Mouse (Mus musculus) intestine, embryonic 15.5 days (tissue): ENCODE data around the gene Gng12. TPM values are rescaled to one million over a fixed set of nuclear protein-coding genes. Genes with fewer than 3 reads are reported as not detected.

Source experiments
- ATAC-seq: fragments of 200-750 bp; cut with Nextera tagmentation; 2 replicates; pipeline ENCODE4 v1.8.0; 2017; ENCODE audit warnings: moderate TSS enrichment, moderate library complexity
- H3K27ac ChIP-seq: fragments of 300-500 bp; sonication (generic); 2 replicates; pipeline ENCODE4 v1.5.1; 2015; ENCODE audit warnings: mild to moderate bottlenecking, inconsistent platforms
- H3K27me3 ChIP-seq: fragments of 300-500 bp; sonication (generic); replicated peaks from 2 replicates; pipeline ENCODE4 v1.6.1; 2015; ENCODE audit warnings: inconsistent platforms
- H3K36me3 ChIP-seq: fragments of 300-500 bp; sonication (generic); 2 replicates; pipeline ENCODE4 v1.6.1; 2015; ENCODE audit warnings: inconsistent platforms
- H3K4me1 ChIP-seq: fragments of 300-500 bp; sonication (generic); replicated peaks from 2 replicates; pipeline ENCODE4 v1.6.1; 2015; ENCODE audit warnings: inconsistent platforms
- H3K4me2 ChIP-seq: fragments of 300-500 bp; sonication (generic); replicated peaks from 2 replicates; pipeline ENCODE4 v1.6.1; 2015; ENCODE audit warnings: mild to moderate bottlenecking, inconsistent platforms
- H3K4me3 ChIP-seq: fragments of 300-500 bp; sonication (generic); replicated peaks from 2 replicates; pipeline ENCODE4 v1.5.1; 2015; ENCODE audit warnings: inconsistent platforms
- H3K9ac ChIP-seq: fragments of 300-500 bp; sonication (generic); 2 replicates; pipeline ENCODE4 v1.6.1; 2015; ENCODE audit warnings: inconsistent platforms
- H3K9me3 ChIP-seq: fragments of 300-500 bp; sonication (generic); 2 replicates; pipeline ENCODE4 v1.6.1; 2016; ENCODE audit warnings: inconsistent platforms
- WGBS: fragments of 180-500 bp; shearing (Covaris S2); methylation state at CpG from one replicate; pipeline ENCODE4 v1.1.7; 2015; 5-methylcytosine and 5-hydroxymethylcytosine counted together
- polyA plus RNA-seq: library from polyadenylated mRNA; unstranded; fragments of >200 nt; fragmentation: Nextera tagmentation; extraction: Ambion mirVana; gene quantifications from 2 replicates; pipeline ENCODE4 v1.2.1, GENCODE M21; 2015

Gng12 gene
- polyA plus RNA-seq, 1 experiment from 2014 or later = 147 TPM

GRCm38 (mm10) chr6:66964222-66964621 is 68.0 kb downstream of the Gng12 start:
- H3K27me3 ChIP-seq = no peaks in the 10 kb centered on the region
- H3K9me3 ChIP-seq = no peaks in the 10 kb centered on the region
- ATAC-seq = no peak
- H3K4me2 ChIP-seq = no peak overlapping the region
- 76% methylated on average over 4 of the region's 4 CpGs for WGBS
- peaks cover 15% of the 10 kb centered on the region; the same call in 1 of the 2 replicates for H3K4me1 ChIP-seq
- H3K4me3 ChIP-seq = no peak overlapping the region
- H3K9ac ChIP-seq = no peak overlapping the region
- H3K27ac ChIP-seq = no peak overlapping the region
- no peaks in the 10 kb centered on the region for H3K36me3 ChIP-seq

GRCm38 (mm10) chr6:66965203-66965602 is 69.0 kb downstream of the Gng12 start:
- no peaks in the 10 kb centered on the region for H3K9me3 ChIP-seq

GRCm38 (mm10) chr6:66967788-66968187 is 71.6 kb downstream of the Gng12 start:
- no peaks in the 10 kb centered on the region for H3K36me3 ChIP-seq
- H3K4me3 ChIP-seq = no peak overlapping the region
- 0 out of 2 replicates have a peak, but pooled peaks have one; percentile 21 for ATAC-seq
- no peaks in the 10 kb centered on the region for H3K27me3 ChIP-seq
- 29% methylated on average over 2 of the region's 2 CpGs for WGBS
- no peak overlapping the region for H3K4me2 ChIP-seq
- no peak overlapping the region for H3K27ac ChIP-seq
- H3K9me3 ChIP-seq = no peaks in the 10 kb centered on the region
- no peak overlapping the region for H3K9ac ChIP-seq
- peaks cover 14% of the 10 kb centered on the region for H3K4me1 ChIP-seq

More at GRCm38 (mm10) chr6:66965203-66965602, 69.0 kb downstream of the Gng12 start:
- no peak for ATAC-seq
- no peaks in the 10 kb centered on the region for H3K27me3 ChIP-seq
- no peaks in the 10 kb centered on the region for H3K36me3 ChIP-seq
- WGBS = 59% methylated on average over 4 of the region's 4 CpGs
- H3K4me3 ChIP-seq = no peak overlapping the region
- no peak overlapping the region for H3K4me2 ChIP-seq
- H3K27ac ChIP-seq = no peak overlapping the region
- peaks cover 15% of the 10 kb centered on the region; the same call in 1 of the 2 replicates for H3K4me1 ChIP-seq
- H3K9ac ChIP-seq = no peak overlapping the region

- no peak for ATAC-seq
- WGBS = 79% methylated on average over 3 of the region's 3 CpGs
Measured at GRCm38 (mm10) chr6:66969446-66969845, 73.2 kb downstream of the Gng12 start.

GRCm38 (mm10) chr6:66972300-66972699 is 76.1 kb downstream of the Gng12 start:
- Histone ChIP-seq H3K9ac (no peak overlapping the region), H3K4me3 (no peak overlapping the region), H3K27ac (no peak overlapping the region), H3K4me1 (peaks cover 8% of the 10 kb centered on the region), H3K4me2 (no peak overlapping the region), H3K36me3 (no peaks in the 10 kb centered on the region), H3K9me3 (no peaks in the 10 kb centered on the region), H3K27me3 (no peaks in the 10 kb centered on the region)
- ATAC-seq = no peak
- WGBS = 78% methylated on average over 8 of the region's 8 CpGs

More at GRCm38 (mm10) chr6:66969446-66969845, 73.2 kb downstream of the Gng12 start:
- Histone ChIP-seq H3K27ac (no peak overlapping the region), H3K4me1 (peaks cover 17% of the 10 kb centered on the region), H3K9ac (no peak overlapping the region), H3K9me3 (no peaks in the 10 kb centered on the region), H3K27me3 (no peaks in the 10 kb centered on the region), H3K4me2 (no peak overlapping the region), H3K4me3 (no peak overlapping the region), H3K36me3 (no peaks in the 10 kb centered on the region)

GRCm38 (mm10) chr6:66973180-66973579 is 77.0 kb downstream of the Gng12 start:
- Histone ChIP-seq H3K27ac (no peak overlapping the region), H3K4me2 (no peak overlapping the region), H3K9ac (no peak overlapping the region), H3K4me3 (no peak overlapping the region), H3K36me3 (no peaks in the 10 kb centered on the region), H3K4me1 (peaks cover 6% of the 10 kb centered on the region), H3K9me3 (no peaks in the 10 kb centered on the region), H3K27me3 (no peaks in the 10 kb centered on the region)
- no peak for ATAC-seq
- 32% methylated on average over 3 of the region's 3 CpGs for WGBS

- no peaks in the 10 kb centered on the region for H3K9me3 ChIP-seq
- peaks cover 6% of the 10 kb centered on the region; the same call in 1 of the 2 replicates for H3K4me1 ChIP-seq
- no peak for ATAC-seq
- H3K9ac ChIP-seq = no peak overlapping the region
- no peak overlapping the region for H3K27ac ChIP-seq
- no peak overlapping the region for H3K4me3 ChIP-seq
- no peak overlapping the region for H3K4me2 ChIP-seq
- 93% methylated on average over 4 of the region's 4 CpGs for WGBS
- no peaks in the 10 kb centered on the region for H3K36me3 ChIP-seq
- no peaks in the 10 kb centered on the region for H3K27me3 ChIP-seq
Measured at GRCm38 (mm10) chr6:66975522-66975921, 79.3 kb downstream of the Gng12 start.

GRCm38 (mm10) chr6:66979197-66979596 is 83.0 kb downstream of the Gng12 start:
- ATAC-seq = 0 out of 2 replicates have a peak, but pooled peaks have one; percentile 34
- H3K4me2 ChIP-seq = no peak overlapping the region
- H3K27me3 ChIP-seq = no peaks in the 10 kb centered on the region
- no peak overlapping the region for H3K27ac ChIP-seq
- no peaks in the 10 kb centered on the region for H3K4me1 ChIP-seq
- 61% methylated on average over 1 of the region's 1 CpGs for WGBS
- H3K36me3 ChIP-seq = no peaks in the 10 kb centered on the region
- no peak overlapping the region for H3K9ac ChIP-seq
- no peaks in the 10 kb centered on the region for H3K9me3 ChIP-seq
- no peak overlapping the region for H3K4me3 ChIP-seq

- Histone ChIP-seq H3K9ac (no peak overlapping the region), H3K27me3 (no peaks in the 10 kb centered on the region), H3K4me2 (no peak overlapping the region), H3K36me3 (no peaks in the 10 kb centered on the region), H3K4me1 (peaks cover 1% of the 10 kb centered on the region; the same call in 1 of the 2 replicates), H3K4me3 (no peak overlapping the region), H3K9me3 (no peaks in the 10 kb centered on the region), H3K27ac (no peak overlapping the region)
- 85% methylated on average over 4 of the region's 4 CpGs for WGBS
- ATAC-seq = no peak
Measured at GRCm38 (mm10) chr6:66980040-66980439, 83.8 kb downstream of the Gng12 start.

GRCm38 (mm10) chr6:66981366-66981765 is 85.2 kb downstream of the Gng12 start:
- Histone ChIP-seq H3K9me3 (no peaks in the 10 kb centered on the region), H3K27ac (no peak overlapping the region), H3K36me3 (no peaks in the 10 kb centered on the region), H3K4me3 (no peak overlapping the region), H3K4me2 (no peak overlapping the region), H3K9ac (no peak overlapping the region), H3K27me3 (no peaks in the 10 kb centered on the region), H3K4me1 (peaks cover 5% of the 10 kb centered on the region; the same call in 1 of the 2 replicates)
- no peak for ATAC-seq
- whole genome bisulfite sequencing = 82% methylated on average over 3 of the region's 3 CpGs

- H3K4me2 ChIP-seq = no peak overlapping the region
- peaks cover 5% of the 10 kb centered on the region; the same call in 1 of the 2 replicates for H3K4me1 ChIP-seq
- no peak overlapping the region for H3K4me3 ChIP-seq
- H3K9me3 ChIP-seq = no peaks in the 10 kb centered on the region
- no peaks in the 10 kb centered on the region for H3K27me3 ChIP-seq
- ATAC-seq = no peak
- H3K36me3 ChIP-seq = no peaks in the 10 kb centered on the region
- no peak overlapping the region for H3K9ac ChIP-seq
- H3K27ac ChIP-seq = no peak overlapping the region
- 81% methylated on average over 1 of the region's 1 CpGs for WGBS
Measured at GRCm38 (mm10) chr6:66981864-66982263, 85.7 kb downstream of the Gng12 start.

GRCm38 (mm10) chr6:66984079-66984478 is 87.9 kb downstream of the Gng12 start:
- no peak for ATAC-seq

GRCm38 (mm10) chr6:66984672-66985071 is 88.5 kb downstream of the Gng12 start:
- no peaks in the 10 kb centered on the region for H3K9me3 ChIP-seq
- no peak overlapping the region for H3K4me2 ChIP-seq
- peak; percentile 41 for ATAC-seq
- no peaks in the 10 kb centered on the region for H3K27me3 ChIP-seq
- H3K36me3 ChIP-seq = no peaks in the 10 kb centered on the region
- H3K4me1 ChIP-seq = peaks cover 5% of the 10 kb centered on the region; the same call in 1 of the 2 replicates
- H3K27ac ChIP-seq = no peak overlapping the region
- no peak overlapping the region for H3K9ac ChIP-seq
- no peak overlapping the region for H3K4me3 ChIP-seq
- WGBS = 72% methylated on average over 3 of the region's 3 CpGs

More at GRCm38 (mm10) chr6:66984079-66984478, 87.9 kb downstream of the Gng12 start:
- Histone ChIP-seq H3K27ac (no peak overlapping the region), H3K4me2 (no peak overlapping the region), H3K4me3 (no peak overlapping the region), H3K36me3 (no peaks in the 10 kb centered on the region), H3K9ac (no peak overlapping the region), H3K9me3 (no peaks in the 10 kb centered on the region), H3K4me1 (peaks cover 5% of the 10 kb centered on the region; the same call in 1 of the 2 replicates), H3K27me3 (no peaks in the 10 kb centered on the region)
- WGBS = 63% methylated on average over 5 of the region's 5 CpGs
